Comparison of ENCODE assay signal across 26 mouse cellular contexts in the genomic region with DNA sequence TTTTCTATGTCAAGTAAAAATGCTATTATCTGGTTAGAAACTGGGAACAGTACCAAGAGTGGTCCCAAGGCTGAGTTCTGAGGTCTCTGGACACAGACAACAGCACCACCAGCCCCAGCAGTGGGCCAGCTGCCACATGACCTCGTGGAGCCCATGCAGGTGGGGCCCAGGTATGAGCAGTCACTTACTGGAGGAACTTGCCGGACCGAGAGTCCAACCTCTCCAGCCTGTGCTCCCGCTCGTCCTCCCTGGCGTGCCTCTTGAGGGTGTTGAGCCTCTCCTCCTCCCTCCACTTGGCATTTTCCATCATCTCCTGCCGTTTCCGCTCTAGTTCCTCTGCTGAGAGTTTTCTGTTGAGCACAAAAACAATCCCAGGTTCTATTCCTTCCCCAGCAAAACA. TPM values are rescaled to one million over a fixed set of nuclear protein-coding genes. Genes with fewer than 3 reads are reported as not detected.
DNase-seq lines count a peak whose midpoint lies in the region; TF ChIP-seq lines count a peak whose summit lies in the region.
"Had no signal": no experiment of that assay in that cellular context is flagged by ENCODE, and none has a peak within 500 bp of the region (broad histone marks: within the 10 kb centered on the region; RNA-seq: fewer than 3 reads in every experiment).

No protein-coding gene starts in this region.

- 75% methylated on average over 8 of the region's 8 CpGs for WGBS in lung, adult 2 months

- DNase-seq in adrenal gland, adult 2 months: peak; percentile 47
- DNase-seq in adrenal gland, adult 18-20 months (ENCODE audit: low spot score in 2 of 2): no peak
- peak; percentile 93 for DNase-seq in heart, adult 11 months
- DNase-seq in heart, postnatal 36 days: no peak
- DNase-seq in lung, postnatal 10 days: peak; percentile 15
- no peak for DNase-seq in lung, adult 2 months
- peak; percentile 28 for DNase-seq in adrenal gland, postnatal 14 days
- no peak for DNase-seq in thymus, postnatal 10 days (ENCODE audit: low spot score in 2 of 2)
- DNase-seq: cerebellum, postnatal 14 days; forebrain, postnatal 0 days; heart, adult 2 months; kidney, adult 8-10 months; kidney, postnatal 14 days; layer of hippocampus, postnatal 36 days; liver, postnatal 0 days; right cerebral cortex, postnatal 14 days; thymus, adult 2 months had no signal

- intact Hi-C loops in heart, postnatal 36 days (cut with DNase I): no loop called here

- no peak for TF ChIP-seq POLR2A in lung, adult 2 months (IDR thresholded peaks at IDR 0.05; ENCODE audit: borderline replicate concordance, extremely low read depth, low read depth, low read length)

- peaks cover 5% of the 10 kb centered on the region for H3K4me1 ChIP-seq in lung, adult 2 months (ENCODE audit: control insufficient read depth, insufficient read depth, low read length)

- no peak overlapping the region for H3K4me3 ChIP-seq in lung, adult 2 months (replicated peaks; ENCODE audit: extremely low read depth, low read depth, low read length)
- H3K4me3 ChIP-seq: heart, adult 2 months; hindbrain, embryonic 15.5 days; limb, embryonic 12.5 days; midbrain, embryonic 12.5 days; neural tube, embryonic 15.5 days had no signal

- TF ChIP-seq CTCF in lung, adult 2 months (IDR thresholded peaks at IDR 0.05; ENCODE audit: insufficient read depth, low read length): no peak

RNA-seq across cellular contexts. Expression of a gene that starts 3.3 kb away (rescaled TPM):
- 10 to 100 TPM; 26.9 to 27.2 TPM for total RNA-seq in adrenal gland, adult 2 months (2021)
- polyA plus RNA-seq in adrenal gland, adult 2 months (2012; rRNA removed): 12.8 and 14.7 TPM in 2 replicates
- total RNA-seq in adrenal gland, adult 18-20 months (2021): 10 to 100 TPM; 22.4 to 26.5 TPM
- total RNA-seq in heart, postnatal 36 days (2021): 10 to 100 TPM; 20.6 to 21.7 TPM
- 11.9 and 14.6 TPM in 2 replicates for polyA plus RNA-seq in lung, adult 2 months (2012; rRNA removed)
- 24.8 and 34.7 TPM in 2 replicates for total RNA-seq in adrenal gland, postnatal 14 days (2021)

RNA-seq across cellular contexts. Expression of a gene that starts 18.6 kb away (rescaled TPM):
- total RNA-seq in adrenal gland, adult 2 months (2021): 10 to 100 TPM; 17.5 to 28.9 TPM
- 5.1 and 6.5 TPM in 2 replicates for polyA plus RNA-seq in adrenal gland, adult 2 months (2012; rRNA removed)
- 10 to 100 TPM; 18.2 to 21.1 TPM for total RNA-seq in adrenal gland, adult 18-20 months (2021)
- total RNA-seq in heart, postnatal 36 days (2021): 1 to 10 TPM; 7.5 to 7.9 TPM
- 7.0 and 11.6 TPM in 2 replicates for polyA plus RNA-seq in lung, adult 2 months (2012; rRNA removed)
- total RNA-seq in adrenal gland, postnatal 14 days (2021): 17.6 and 18.7 TPM in 2 replicates

RNA-seq across cellular contexts. Expression of a gene that starts 27.9 kb away (rescaled TPM):
- total RNA-seq in adrenal gland, adult 2 months (2021): under 1 TPM in 1 of 2 experiments, not detected in 1; 0.49 TPM
- not detected in 2 replicates for polyA plus RNA-seq in adrenal gland, adult 2 months (2012; rRNA removed)
- not detected for total RNA-seq in adrenal gland, adult 18-20 months (2021)
- total RNA-seq in heart, postnatal 36 days (2021): not detected
- polyA plus RNA-seq in lung, adult 2 months (2012; rRNA removed): 0.22 TPM in 1 of 2 replicates, not detected in the other
- not detected in 2 replicates for total RNA-seq in adrenal gland, postnatal 14 days (2021)
- total RNA-seq: forebrain, postnatal 0 days; heart, adult 2 months; hematopoietic stem cell, adult 5-6 weeks had no signal
- polyA plus RNA-seq: embryonic facial prominence, embryonic 11.5 days; heart, embryonic 14.5 days; limb, embryonic 12.5 days; liver, embryonic 11.5 days; liver, postnatal 0 days; stomach, postnatal 0 days had no signal

RNA-seq across cellular contexts. Expression of a gene that starts 34.5 kb away (rescaled TPM):
- total RNA-seq in adrenal gland, adult 2 months (2021): 100 to 1,000 TPM; 700 to 846 TPM
- 13.7 and 14.2 TPM in 2 replicates for polyA plus RNA-seq in adrenal gland, adult 2 months (2012; rRNA removed)
- 100 to 1,000 TPM; 830 to 834 TPM for total RNA-seq in adrenal gland, adult 18-20 months (2021)
- 100 to 1,000 TPM; 522 TPM for total RNA-seq in heart, postnatal 36 days (2021)
- 81.7 and 95.5 TPM in 2 replicates for polyA plus RNA-seq in lung, adult 2 months (2012; rRNA removed)
- total RNA-seq in adrenal gland, postnatal 14 days (2021): 809 and 980 TPM in 2 replicates

RNA-seq across cellular contexts. Expression of a gene that starts 44.6 kb away (rescaled TPM):
- total RNA-seq in adrenal gland, adult 2 months (2021): 100 to 1,000 TPM; 224 to 239 TPM
- polyA plus RNA-seq in adrenal gland, adult 2 months (2012; rRNA removed): 247 and 261 TPM in 2 replicates
- 100 to 1,000 TPM; 221 to 238 TPM for total RNA-seq in adrenal gland, adult 18-20 months (2021)
- total RNA-seq in heart, postnatal 36 days (2021): 100 to 1,000 TPM; 141 to 151 TPM
- 214 and 264 TPM in 2 replicates for polyA plus RNA-seq in lung, adult 2 months (2012; rRNA removed)
- total RNA-seq in adrenal gland, postnatal 14 days (2021): 216 and 225 TPM in 2 replicates

Comparison
In these comparisons a context has a peak if more than half of its experiments do, and no peak if none do; other contexts are left out.
1. DNase-seq: peak in adrenal gland, adult 2 months (single experiment), heart, adult 11 months (single experiment), lung, postnatal 10 days (single experiment) and adrenal gland, postnatal 14 days (single experiment); none in adrenal gland, adult 18-20 months (0 of 2), heart, postnatal 36 days (0 of 2), lung, adult 2 months (single experiment) and thymus, postnatal 10 days (0 of 2).